Mouse (Mus musculus): Measurements from ENCODE around the gene Cmtm6.

DNA sequence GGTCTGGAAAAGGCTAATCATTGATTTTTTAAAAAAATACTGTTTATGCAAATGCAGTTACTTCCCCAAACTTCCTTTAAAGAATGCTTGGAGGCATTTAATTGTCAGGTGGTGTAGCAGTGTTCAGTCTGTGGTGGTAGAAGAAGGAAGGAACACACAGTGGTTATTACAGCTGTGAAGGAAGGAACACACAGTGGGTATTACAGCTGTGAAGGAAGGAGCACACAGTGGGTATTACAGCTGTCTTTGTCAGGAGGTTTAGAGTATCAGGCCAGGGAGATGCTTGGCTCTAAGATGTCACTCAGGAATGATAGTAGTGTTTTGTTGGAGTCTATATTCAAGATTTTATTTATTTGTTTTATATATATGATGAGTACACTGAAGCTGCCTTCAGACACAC, 39.8 kb upstream of the Cmtm6 start:
- no peak for TF ChIP-seq POLR2A (IDR thresholded peaks at IDR 0.05; ENCODE audit: extremely low read depth, insufficient read depth, low read length)
- TF ChIP-seq CTCF (IDR thresholded peaks at IDR 0.05; ENCODE audit: low read depth, low read length), result no peak

Measured in liver, adult 2 months (tissue).